Comparison of ENCODE assay signal across 8 mouse cellular contexts in the genomic region with DNA sequence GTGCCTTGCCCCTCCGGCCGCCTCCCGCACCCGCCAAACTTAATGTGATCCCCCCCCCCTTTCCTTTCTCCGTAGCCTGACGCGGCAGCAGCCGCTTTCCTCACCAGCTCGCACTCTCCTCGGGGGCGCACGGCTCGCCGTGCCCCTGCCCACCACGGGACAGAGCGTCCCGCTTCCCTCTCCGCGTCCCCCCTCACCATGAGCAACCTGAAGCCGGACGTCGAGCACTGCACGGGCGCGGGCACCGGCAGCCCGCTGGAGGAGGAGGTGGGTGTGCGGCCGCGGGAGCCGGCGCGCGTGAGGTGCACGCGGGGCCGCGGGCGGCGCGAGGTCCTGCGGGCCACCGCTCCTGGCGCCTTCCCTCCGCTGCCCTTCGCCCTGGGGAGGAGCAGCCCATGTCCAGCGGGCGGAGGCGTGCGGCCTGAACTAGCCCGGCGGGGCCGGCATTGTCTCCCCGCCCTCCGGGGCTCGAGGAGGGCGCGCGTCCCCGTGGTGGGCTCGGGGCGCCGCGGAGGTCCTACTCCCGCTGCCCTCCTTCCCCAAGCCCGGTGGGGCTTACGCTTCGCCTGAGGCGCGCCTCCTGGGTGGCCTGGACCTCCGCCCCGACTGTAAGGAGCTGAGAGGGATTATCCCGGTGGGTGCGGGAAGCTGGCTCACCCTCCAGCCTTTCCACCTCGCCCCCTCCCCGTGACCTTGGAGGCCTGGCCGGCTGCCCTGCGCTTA. TPM values are rescaled to one million over a fixed set of nuclear protein-coding genes. Genes with fewer than 3 reads are reported as not detected.
DNase-seq lines count a peak whose midpoint lies in the region; ATAC-seq and TF ChIP-seq lines count a peak whose summit lies in the region.

No protein-coding gene starts in this region.

- H3K4me3 ChIP-seq in forebrain, embryonic 13.5 days: peak overlapping the region; percentile 65
- peak overlapping the region; percentile 61 for H3K4me3 ChIP-seq in hindbrain, embryonic 14.5 days (replicated peaks; ENCODE audit: low read length)
- H3K4me3 ChIP-seq in liver, adult 2 months (ENCODE audit: insufficient read depth, low read depth, low read length): peak overlapping the region; percentile 86

- DNase-seq in cerebellum, postnatal 25 days: peak; percentile 5 to 23
- no peak for DNase-seq in cerebellum, adult 9-10 months
- DNase-seq in Muller cell, postnatal 12 days (ENCODE audit: inconsistent ontology term): peak; percentile 81
- no peak for DNase-seq in hindbrain, embryonic 14.5 days (ENCODE audit: low spot score)
- peak; percentile 57 for DNase-seq in liver, adult 2 months (ENCODE audit: extremely low read depth, low read depth, low spot score)
- DNase-seq in naive thymus-derived CD4-positive, alpha-beta T cell, adult 2 months (ENCODE audit: low read depth): peak; percentile 56
- DNase-seq in cerebellum, postnatal 36 days: no peak

- H3K9me3 ChIP-seq in forebrain, embryonic 13.5 days (replicated peaks): no peaks in the 10 kb centered on the region
- H3K9me3 ChIP-seq in hindbrain, embryonic 14.5 days (ENCODE audit: control insufficient read depth, low read length): no peaks in the 10 kb centered on the region

- H3K36me3 ChIP-seq in forebrain, embryonic 13.5 days (ENCODE audit: poor library complexity, severe bottlenecking): no peaks in the 10 kb centered on the region
- H3K36me3 ChIP-seq in hindbrain, embryonic 14.5 days (replicated peaks; ENCODE audit: control insufficient read depth, insufficient read depth): no peaks in the 10 kb centered on the region
- no peaks in the 10 kb centered on the region for H3K36me3 ChIP-seq in liver, adult 2 months (ENCODE audit: control insufficient read depth, insufficient read depth, low read length)

- H3K27ac ChIP-seq in forebrain, embryonic 13.5 days: no peak overlapping the region
- H3K27ac ChIP-seq in hindbrain, embryonic 14.5 days: no peak overlapping the region
- peak overlapping the region; percentile 92 for H3K27ac ChIP-seq in liver, adult 2 months (replicated peaks; ENCODE audit: insufficient read depth, low read depth, low read length)

- WGBS in forebrain, embryonic 13.5 days: under 1% methylated on average over 60 of the region's 78 CpGs
- 0% methylated on average over 56 of the region's 78 CpGs for WGBS in hindbrain, embryonic 14.5 days
- 2% methylated on average over 78 of the region's 78 CpGs for WGBS in liver, adult 2 months

- ATAC-seq in forebrain, embryonic 13.5 days: peak; percentile 80
- ATAC-seq in hindbrain, embryonic 14.5 days (ENCODE audit: low FRiP score): peak; percentile 66; the same call in 1 of the 2 replicates

- peaks cover 71% of the 10 kb centered on the region for H3K27me3 ChIP-seq in forebrain, embryonic 13.5 days
- peaks cover 54% of the 10 kb centered on the region for H3K27me3 ChIP-seq in hindbrain, embryonic 14.5 days (ENCODE audit: control insufficient read depth, insufficient read depth, low read length)
- H3K27me3 ChIP-seq in liver, adult 2 months (ENCODE audit: control insufficient read depth, insufficient read depth, low read length): no peaks in the 10 kb centered on the region

- H3K4me1 ChIP-seq in forebrain, embryonic 13.5 days: peaks cover 21% of the 10 kb centered on the region
- H3K4me1 ChIP-seq in hindbrain, embryonic 14.5 days (replicated peaks; ENCODE audit: control insufficient read depth, insufficient read depth, low read length): peaks cover 12% of the 10 kb centered on the region; the same call in 1 of the 2 replicates
- H3K4me1 ChIP-seq in liver, adult 2 months (ENCODE audit: control insufficient read depth, insufficient read depth, low read length): peaks cover 14% of the 10 kb centered on the region

- no peak for TF ChIP-seq CTCF in liver, adult 2 months (IDR thresholded peaks at IDR 0.05; ENCODE audit: low read depth, low read length)

- H3K4me2 ChIP-seq in forebrain, embryonic 13.5 days: peak overlapping the region; percentile 99
- H3K4me2 ChIP-seq in hindbrain, embryonic 14.5 days (replicated peaks): peak overlapping the region; percentile 99

- peaks cover 24% of the 10 kb centered on the region; the same call in 1 of the 2 replicates for H3K79me2 ChIP-seq in liver, adult 2 months (ENCODE audit: control insufficient read depth, insufficient read depth, low read length)

- 0 out of 2 replicates have a peak, but pooled peaks have one; percentile 5 for TF ChIP-seq POLR2A in liver, adult 2 months (IDR thresholded peaks at IDR 0.05; ENCODE audit: extremely low read depth, insufficient read depth, low read length)

- H3K9ac ChIP-seq in forebrain, embryonic 13.5 days: peak overlapping the region; percentile 73
- peak overlapping the region; percentile 64 for H3K9ac ChIP-seq in hindbrain, embryonic 14.5 days
- peak overlapping the region; percentile 96 for H3K9ac ChIP-seq in liver, adult 2 months (ENCODE audit: low read depth, low read length)

RNA-seq across cellular contexts. Expression of a gene that starts 1.3 kb away (rescaled TPM):
- polyA plus RNA-seq in forebrain, embryonic 13.5 days (2015; fragmentation: Nextera tagmentation; extraction: Ambion mirVana): 4.2 and 6.5 TPM in 2 replicates
- polyA plus RNA-seq in hindbrain, embryonic 14.5 days (2014; fragmentation: Nextera tagmentation; extraction: Ambion mirVana): 4.0 and 4.7 TPM in 2 replicates
- total RNA-seq in liver, adult 2 months (2014; rRNA removed): 9.8 and 13.2 TPM in 2 replicates
- 110 and 121 TPM in 2 replicates for polyA plus RNA-seq in liver, adult 2 months (2012; rRNA removed)

RNA-seq across cellular contexts. Expression of a gene that starts 37.0 kb away (rescaled TPM):
- 273 and 289 TPM in 2 replicates for polyA plus RNA-seq in forebrain, embryonic 13.5 days (2015; fragmentation: Nextera tagmentation; extraction: Ambion mirVana)
- 280 and 287 TPM in 2 replicates for polyA plus RNA-seq in hindbrain, embryonic 14.5 days (2014; fragmentation: Nextera tagmentation; extraction: Ambion mirVana)
- 14.7 and 20.6 TPM in 2 replicates for total RNA-seq in liver, adult 2 months (2014; rRNA removed)
- polyA plus RNA-seq in liver, adult 2 months (2012; rRNA removed): 27.5 and 29.6 TPM in 2 replicates

RNA-seq across cellular contexts. Expression of a gene that starts 43.8 kb away (rescaled TPM):
- 21.2 and 21.5 TPM in 2 replicates for polyA plus RNA-seq in forebrain, embryonic 13.5 days (2015; fragmentation: Nextera tagmentation; extraction: Ambion mirVana)
- 1.9 and 2.2 TPM in 2 replicates for polyA plus RNA-seq in hindbrain, embryonic 14.5 days (2014; fragmentation: Nextera tagmentation; extraction: Ambion mirVana)
- 0.20 TPM in 1 of 2 replicates, not detected in the other for total RNA-seq in liver, adult 2 months (2014; rRNA removed)
- 0.04 TPM in 1 of 2 replicates, not detected in the other for polyA plus RNA-seq in liver, adult 2 months (2012; rRNA removed)

RNA-seq across cellular contexts. Expression of a gene that starts 51.0 kb away (rescaled TPM):
- polyA plus RNA-seq in forebrain, embryonic 13.5 days (2015; fragmentation: Nextera tagmentation; extraction: Ambion mirVana): 4.9 and 5.5 TPM in 2 replicates
- 4.4 and 4.6 TPM in 2 replicates for polyA plus RNA-seq in hindbrain, embryonic 14.5 days (2014; fragmentation: Nextera tagmentation; extraction: Ambion mirVana)
- total RNA-seq in liver, adult 2 months (2014; rRNA removed): 1.4 and 2.2 TPM in 2 replicates
- 2.9 and 5.4 TPM in 2 replicates for polyA plus RNA-seq in liver, adult 2 months (2012; rRNA removed)

Comparison
In these comparisons a context has a peak if more than half of its experiments do, and no peak if none do; other contexts are left out.
1. DNase-seq: peak in cerebellum, postnatal 25 days (2 of 2), Muller cell, postnatal 12 days (single experiment), liver, adult 2 months (single experiment) and naive thymus-derived CD4-positive, alpha-beta T cell, adult 2 months (single experiment); none in cerebellum, adult 9-10 months (single experiment), hindbrain, embryonic 14.5 days (single experiment) and cerebellum, postnatal 36 days (0 of 2).
2. RNA of a gene that starts 1.3 kb away (polyA plus RNA-seq): 110 to 121 TPM in liver, adult 2 months; 4.0 to 4.7 TPM in hindbrain, embryonic 14.5 days and 4.2 to 6.5 TPM in forebrain, embryonic 13.5 days; every median in the first group is over 10 times any median in the second.
3. Peak in every context shown above with its lines, with median percentiles within 50 percentile points of each other: H3K4me3 ChIP-seq and H3K9ac ChIP-seq.